Mouse (Mus musculus) layer of hippocampus, adult 9-11 months (tissue): ENCODE data around the gene Hist1h4h.

Experiments
- DNase-seq: peaks from one replicate; pipeline ENCODE4 v3.0.0; 2022

The Hist1h4h gene

GRCm38 (mm10) chr13:23515281-23515680, 15.6 kb upstream of the Hist1h4h start:
- no peak for DNase-seq

- DNase-seq, result no peak
Measured at GRCm38 (mm10) chr13:23515826-23516620, 14.8 kb upstream of the Hist1h4h start.

- DNase-seq, result no peak
Measured at GRCm38 (mm10) chr13:23516822-23517602, 13.8 kb upstream of the Hist1h4h start.

GRCm38 (mm10) chr13:23517603-23518294, 13.1 kb upstream of the Hist1h4h start:
- peak; percentile 87 for DNase-seq

- DNase-seq, result no peak
Measured at GRCm38 (mm10) chr13:23518295-23518603, 12.6 kb upstream of the Hist1h4h start.

- DNase-seq, result peak; percentile 65
Measured at GRCm38 (mm10) chr13:23518885-23519284, 12.0 kb upstream of the Hist1h4h start.

- DNase-seq, result peak; percentile 66
Measured at GRCm38 (mm10) chr13:23519416-23519815, 11.4 kb upstream of the Hist1h4h start.

- DNase-seq, result peak; percentile 49
Measured at GRCm38 (mm10) chr13:23521703-23522102, 9.1 kb upstream of the Hist1h4h start.

- no peak for DNase-seq
Measured at GRCm38 (mm10) chr13:23523976-23524375, 6.9 kb upstream of the Hist1h4h start.

GRCm38 (mm10) chr13:23524654-23525053, 6.2 kb upstream of the Hist1h4h start:
- DNase-seq, result peak; percentile 53

GRCm38 (mm10) chr13:23525901-23526300, 4.9 kb upstream of the Hist1h4h start:
- DNase-seq, result no peak

GRCm38 (mm10) chr13:23526312-23526711, 4.5 kb upstream of the Hist1h4h start:
- peak; percentile 89 for DNase-seq

GRCm38 (mm10) chr13:23529005-23529404, 1.8 kb upstream of the Hist1h4h start:
- DNase-seq, result no peak

- DNase-seq, result no peak
Measured at GRCm38 (mm10) chr13:23529480-23530165, 1.2 kb upstream of the Hist1h4h start.

GRCm38 (mm10) chr13:23530181-23530900, 509 bp upstream of the Hist1h4h start:
- DNase-seq, result peak; percentile 55

GRCm38 (mm10) chr13:23532262-23533075, 1.6 kb downstream of the Hist1h4h start:
- no peak for DNase-seq

- DNase-seq, result peak; percentile 84
Measured at GRCm38 (mm10) chr13:23533560-23534367, 2.9 kb downstream of the Hist1h4h start, which contains the start of gene Hist1h2af. Gene Hist1h2af, plus strand, starts transcription at chr13:23533906.

GRCm38 (mm10) chr13:23534368-23535131, 3.7 kb downstream of the Hist1h4h start:
- peak; percentile 47 for DNase-seq
